Mouse (Mus musculus) ES-E14 (cell line): ENCODE measurements around the gene Eva1a.

Experiments
- CHD2 ChIP-seq: IDR thresholded peaks from 2 replicates; pipeline ENCODE4 v1.6.1; 2014; ENCODE audit warnings: mild to moderate bottlenecking, low read depth, low read length, inconsistent platforms
- MAFK ChIP-seq: IDR thresholded peaks from 2 replicates; pipeline ENCODE4 v1.6.1; 2014; ENCODE audit warnings: mild to moderate bottlenecking, low read depth, low read length, inconsistent platforms; ENCODE audit not compliant: insufficient read depth
- ZC3H11A ChIP-seq: IDR thresholded peaks from 2 replicates; pipeline ENCODE4 v1.6.1; 2012; ENCODE audit warnings: low read depth, mild to moderate bottlenecking, inconsistent platforms, low read length, borderline replicate concordance

GRCm38 (mm10) chr6:82091773-82092172, 50.9 kb downstream of the Eva1a start:
- TF ChIP-seq CHD2 (no peak), MAFK (no peak), ZC3H11A (no peak)
